Mouse (Mus musculus): ENCODE results near the gene Dab1.

DNA sequence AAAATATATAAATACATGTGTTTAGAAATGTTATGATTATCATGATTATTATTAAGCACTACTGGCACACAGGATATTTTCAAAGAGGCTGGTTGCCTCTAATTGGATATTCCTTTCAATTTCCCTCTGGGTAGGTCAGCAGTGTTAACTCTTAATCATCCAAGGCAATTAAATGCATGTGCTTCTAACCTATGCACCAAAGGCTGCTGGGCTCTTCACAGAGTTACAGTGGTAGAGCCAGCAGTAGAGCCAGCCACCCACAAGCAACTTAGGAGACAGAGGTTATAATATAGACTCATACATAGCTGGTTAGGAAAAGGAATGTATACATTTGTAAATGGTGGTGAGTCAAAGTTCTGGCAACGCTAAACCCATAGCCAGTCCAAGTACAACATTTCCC, 408.1 kb downstream of the Dab1 start:
- no peak for TF ChIP-seq POLR2A (IDR thresholded peaks at IDR 0.05; ENCODE audit: control insufficient read depth, low read depth, low read length)
- TF ChIP-seq CTCF (IDR thresholded peaks at IDR 0.05; ENCODE audit: control insufficient read depth, insufficient read depth, insufficient replicate concordance, low read depth, low read length) = no peak
